Mouse (Mus musculus) limb, embryonic 12.5 days (tissue): ENCODE measurements around the gene Utf1. TPM values are rescaled to one million over a fixed set of nuclear protein-coding genes. Genes with fewer than 3 reads are reported as not detected.

Experiments
- ATAC-seq: fragments of 200-750 bp; cut with Nextera tagmentation; 2 replicates; pipeline ENCODE4 v1.8.0; 2017; ENCODE audit warnings: low read depth, moderate TSS enrichment; ENCODE audit not compliant: insufficient number of reproducible peaks, insufficient read depth, low FRiP score, low TSS enrichment
- H3K27ac ChIP-seq: fragments of 300-500 bp; sonication (generic); 2 replicates; pipeline ENCODE4 v1.5.1; 2016; ENCODE audit warnings: mild to moderate bottlenecking, moderate library complexity
- H3K27me3 ChIP-seq: fragments of 300-500 bp; sonication (generic); 2 replicates; pipeline ENCODE4 v1.6.1; 2016; ENCODE audit warnings: mild to moderate bottlenecking, moderate library complexity
- H3K36me3 ChIP-seq: fragments of 300-500 bp; sonication (generic); 2 replicates; pipeline ENCODE4 v1.6.1; 2016; ENCODE audit warnings: mild to moderate bottlenecking, moderate library complexity
- H3K4me1 ChIP-seq: fragments of 300-500 bp; sonication (generic); replicated peaks from 2 replicates; pipeline ENCODE4 v1.6.1; 2016
- H3K4me2 ChIP-seq: fragments of 300-500 bp; sonication (generic); 2 replicates; pipeline ENCODE4 v1.6.1; 2016; ENCODE audit warnings: mild to moderate bottlenecking, moderate library complexity
- H3K4me3 ChIP-seq: fragments of 300-500 bp; sonication (generic); replicated peaks from 2 replicates; pipeline ENCODE4 v1.5.1; 2016; ENCODE audit warnings: mild to moderate bottlenecking
- H3K9ac ChIP-seq: fragments of 300-500 bp; sonication (generic); replicated peaks from 2 replicates; pipeline ENCODE4 v1.6.1; 2016; ENCODE audit warnings: mild to moderate bottlenecking, moderate library complexity
- H3K9me3 ChIP-seq: fragments of 300-500 bp; sonication (generic); 2 replicates; pipeline ENCODE4 v1.6.1; 2016; ENCODE audit warnings: mild to moderate bottlenecking, moderate library complexity
- WGBS: fragments of 180-500 bp; shearing (Covaris S2); methylation state at CpG from one replicate; pipeline ENCODE4 v1.1.7; 2016; 5-methylcytosine and 5-hydroxymethylcytosine counted together
- microRNA counts: library from miRNA; unstranded; fragments of <30 nt; microRNA quantifications from one replicate; lab custom pipeline; 2017
- microRNA-seq: library from miRNA; unstranded; fragments of <30 nt; microRNA quantifications from one replicate; pipeline ENCODE4, GENCODE M21; 2017
- polyA plus RNA-seq: library from polyadenylated mRNA; unstranded; fragments of >200 nt; fragmentation: Nextera tagmentation; extraction: Ambion mirVana; gene quantifications from 2 replicates; pipeline ENCODE4 v1.2.1, GENCODE M21; 2016

Utf1 gene
- polyA plus RNA-seq, 1 experiment from 2014 or later: 0.34 TPM

DNA sequence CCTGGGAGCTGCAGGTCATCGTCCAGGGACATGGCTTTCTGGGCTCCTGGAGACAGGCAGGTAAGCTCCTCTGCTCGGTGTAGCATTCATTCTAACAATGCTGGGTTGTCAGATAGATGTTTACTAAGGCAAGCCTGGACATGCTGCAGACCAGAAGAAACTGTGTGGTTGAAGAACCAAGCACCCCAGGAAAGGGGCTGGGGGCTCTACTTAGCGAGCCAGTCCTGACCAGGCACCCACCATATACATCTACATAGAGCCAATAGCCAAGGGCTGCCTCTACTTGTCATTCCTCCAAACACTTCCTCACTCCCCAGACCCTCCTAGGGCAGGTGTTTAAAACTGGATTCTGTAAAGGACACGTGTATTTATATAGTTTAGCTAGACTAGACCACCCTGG is 50.6 kb downstream of the Utf1 start:
- Histone ChIP-seq H3K4me2 (no peak overlapping the region), H3K9me3 (no peaks in the 10 kb centered on the region), H3K4me3 (no peak overlapping the region), H3K27ac (no peak overlapping the region), H3K9ac (no peak overlapping the region), H3K36me3 (peaks cover 55% of the 10 kb centered on the region), H3K27me3 (no peaks in the 10 kb centered on the region), H3K4me1 (no peaks in the 10 kb centered on the region)
- no peak for ATAC-seq
- 75% methylated on average over 4 of the region's 4 CpGs for WGBS

DNA sequence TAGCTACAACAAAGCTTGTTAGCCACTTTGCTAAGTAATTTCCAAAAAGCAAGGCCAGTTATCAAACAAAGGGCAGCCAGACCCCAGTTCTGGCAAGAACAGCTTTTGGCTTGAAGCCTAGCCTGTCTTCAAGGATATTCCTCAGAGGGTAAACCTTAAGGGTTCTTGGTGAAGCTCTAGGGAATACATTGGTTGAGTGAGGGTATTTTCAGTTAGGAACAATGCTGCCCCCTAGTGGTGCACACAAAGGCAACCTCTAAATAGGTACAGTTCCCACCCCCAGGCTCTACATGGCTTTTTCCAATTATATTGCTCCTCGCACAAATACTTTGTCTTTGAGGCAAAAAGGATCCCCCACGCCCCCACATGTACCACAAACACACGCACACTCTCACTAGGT is 51.1 kb downstream of the Utf1 start:
- Histone ChIP-seq H3K27me3 (no peaks in the 10 kb centered on the region), H3K27ac (no peak overlapping the region), H3K4me2 (no peak overlapping the region), H3K4me3 (no peak overlapping the region), H3K9me3 (no peaks in the 10 kb centered on the region), H3K36me3 (peaks cover 59% of the 10 kb centered on the region), H3K4me1 (no peaks in the 10 kb centered on the region), H3K9ac (no peak overlapping the region)
- 33% methylated on average over 3 of the region's 3 CpGs for WGBS
- no peak for ATAC-seq

MicroRNA genes within 50 kb of the gene (microRNA counts, 519-probe panel; counts per million panel counts)
- not detected for microRNA mmu-miR-202-3p (lab: Ali Mortazavi, UCI)
- not detected for microRNA mmu-miR-202-5p (lab: Ali Mortazavi, UCI)

Small RNA genes lying within 50 kb of the gene (microRNA-seq; reads per million reads assigned to microRNA genes)
- gene Mir202 (not detected), gene Mir7062 (1.6 reads per million), gene mmu-mir-7686 (not detected)

Other genes starting within 250 kb of the Utf1 start
- not detected in 2 replicates for gene Adgra1, start 109.6 kb upstream of the Utf1 start, polyA plus RNA-seq
- gene Kndc1, start 49.1 kb upstream of the Utf1 start, polyA plus RNA-seq: 0.13 and 0.15 TPM in 2 replicates
- gene 6430531B16Rik, start 35.0 kb downstream of the Utf1 start, polyA plus RNA-seq: 0.31 and 0.51 TPM in 2 replicates
- gene Adam8, start 48.8 kb downstream of the Utf1 start, polyA plus RNA-seq: 2.1 and 2.7 TPM in 2 replicates
- gene Zfp511, start 92.6 kb downstream of the Utf1 start, polyA plus RNA-seq: 41.4 and 43.0 TPM in 2 replicates
- gene Tubgcp2, start 92.9 kb downstream of the Utf1 start, polyA plus RNA-seq: 82.3 and 82.8 TPM in 2 replicates
- gene Msx3, start 105.3 kb downstream of the Utf1 start, polyA plus RNA-seq: 0.10 TPM in 1 of 2 replicates, not detected in the other
- 1.8 and 2.5 TPM in 2 replicates for gene Caly, start 138.8 kb downstream of the Utf1 start, polyA plus RNA-seq
- gene Prap1, start 149.6 kb downstream of the Utf1 start, polyA plus RNA-seq: not detected in 2 replicates
- 21.3 and 21.8 TPM in 2 replicates for gene Fuom, start 158.7 kb downstream of the Utf1 start, polyA plus RNA-seq
- gene Paox, start 172.0 kb downstream of the Utf1 start, polyA plus RNA-seq: 15.5 and 20.4 TPM in 2 replicates
- 166 and 175 TPM in 2 replicates for gene Echs1, start 172.7 kb downstream of the Utf1 start, polyA plus RNA-seq
- 20.2 and 22.6 TPM in 2 replicates for gene Mtg1, start 193.8 kb downstream of the Utf1 start, polyA plus RNA-seq
- gene Sprn, start 211.1 kb downstream of the Utf1 start, polyA plus RNA-seq: 0.10 and 0.14 TPM in 2 replicates
- not detected in 2 replicates for gene Olfr522, start 221.0 kb downstream of the Utf1 start, polyA plus RNA-seq
- not detected in 2 replicates for gene Olfr523, start 229.4 kb downstream of the Utf1 start, polyA plus RNA-seq